Mouse (Mus musculus) intestine, embryonic 16.5 days (tissue): ENCODE measurements around the gene Cacna1c. TPM values are rescaled to one million over a fixed set of nuclear protein-coding genes. Genes with fewer than 3 reads are reported as not detected.

Experiments
- ATAC-seq: fragments of 200-750 bp; cut with Nextera tagmentation; 2 replicates; pipeline ENCODE4 v1.8.0; 2017; ENCODE audit warnings: moderate TSS enrichment, moderate library complexity
- H3K27ac ChIP-seq: fragments of 300-500 bp; sonication (generic); 2 replicates; pipeline ENCODE4 v1.5.1; 2014; ENCODE audit warnings: mild to moderate bottlenecking, low read length
- H3K27me3 ChIP-seq: fragments of 300-500 bp; sonication (generic); replicated peaks from 2 replicates; pipeline ENCODE4 v1.6.1; 2014; ENCODE audit warnings: low read length, control low read depth, mixed read lengths; ENCODE audit not compliant: control insufficient read depth, insufficient read depth
- H3K36me3 ChIP-seq: fragments of 300-500 bp; sonication (generic); 2 replicates; pipeline ENCODE4 v1.6.1; 2014; ENCODE audit warnings: low read length, control low read depth; ENCODE audit not compliant: control insufficient read depth, insufficient read depth
- H3K4me1 ChIP-seq: fragments of 300-500 bp; sonication (generic); 2 replicates; pipeline ENCODE4 v1.6.1; 2014; ENCODE audit warnings: low read length, control low read depth, mixed read lengths; ENCODE audit not compliant: control insufficient read depth, insufficient read depth
- H3K4me2 ChIP-seq: fragments of 300-500 bp; sonication (generic); 2 replicates; pipeline ENCODE4 v1.6.1; 2014; ENCODE audit warnings: low read depth, low read length, control low read depth
- H3K4me3 ChIP-seq: fragments of 300-500 bp; sonication (generic); 2 replicates; pipeline ENCODE4 v1.5.1; 2014; ENCODE audit warnings: mild to moderate bottlenecking, low read length
- H3K9ac ChIP-seq: fragments of 300-500 bp; sonication (generic); 2 replicates; pipeline ENCODE4 v1.6.1; 2014; ENCODE audit warnings: low read depth, low read length
- H3K9me3 ChIP-seq: fragments of 300-500 bp; sonication (generic); 2 replicates; pipeline ENCODE4 v1.6.1; 2016; ENCODE audit warnings: low read length, control low read depth; ENCODE audit not compliant: control insufficient read depth
- WGBS: fragments of 180-500 bp; shearing (Covaris S2); extraction: QIAGEN DNeasy Blood & Tissue Kit; methylation state at CpG from one replicate; pipeline ENCODE4 v1.1.7; 2014; 5-methylcytosine and 5-hydroxymethylcytosine counted together
- polyA plus RNA-seq: library from polyadenylated mRNA; unstranded; fragments of >200 nt; fragmentation: Nextera tagmentation; extraction: Ambion mirVana; gene quantifications from 2 replicates; pipeline ENCODE4 v1.2.1, GENCODE M21; 2015

Cacna1c gene
- polyA plus RNA-seq, 1 experiment from 2014 or later = 1.8 TPM

- H3K9me3 ChIP-seq = no peaks in the 10 kb centered on the region
- no peaks in the 10 kb centered on the region for H3K4me1 ChIP-seq
- H3K27ac ChIP-seq = no peak overlapping the region
- WGBS = 84% methylated on average over 6 of the region's 6 CpGs
- H3K36me3 ChIP-seq = no peaks in the 10 kb centered on the region
- no peaks in the 10 kb centered on the region for H3K27me3 ChIP-seq
- no peak for ATAC-seq
- H3K9ac ChIP-seq = no peak overlapping the region
- H3K4me2 ChIP-seq = no peak overlapping the region
- no peak overlapping the region for H3K4me3 ChIP-seq
Measured at GRCm38 (mm10) chr6:118677306-118677705, 518.9 kb downstream of the Cacna1c start.

GRCm38 (mm10) chr6:118674781-118675180 is 521.4 kb downstream of the Cacna1c start:
- Histone ChIP-seq H3K27ac (no peak overlapping the region), H3K27me3 (no peaks in the 10 kb centered on the region), H3K4me3 (no peak overlapping the region), H3K9me3 (no peaks in the 10 kb centered on the region), H3K4me1 (no peaks in the 10 kb centered on the region), H3K9ac (no peak overlapping the region), H3K36me3 (no peaks in the 10 kb centered on the region), H3K4me2 (no peak overlapping the region)
- WGBS = 66% methylated on average over 4 of the region's 4 CpGs
- no peak for ATAC-seq

DNA sequence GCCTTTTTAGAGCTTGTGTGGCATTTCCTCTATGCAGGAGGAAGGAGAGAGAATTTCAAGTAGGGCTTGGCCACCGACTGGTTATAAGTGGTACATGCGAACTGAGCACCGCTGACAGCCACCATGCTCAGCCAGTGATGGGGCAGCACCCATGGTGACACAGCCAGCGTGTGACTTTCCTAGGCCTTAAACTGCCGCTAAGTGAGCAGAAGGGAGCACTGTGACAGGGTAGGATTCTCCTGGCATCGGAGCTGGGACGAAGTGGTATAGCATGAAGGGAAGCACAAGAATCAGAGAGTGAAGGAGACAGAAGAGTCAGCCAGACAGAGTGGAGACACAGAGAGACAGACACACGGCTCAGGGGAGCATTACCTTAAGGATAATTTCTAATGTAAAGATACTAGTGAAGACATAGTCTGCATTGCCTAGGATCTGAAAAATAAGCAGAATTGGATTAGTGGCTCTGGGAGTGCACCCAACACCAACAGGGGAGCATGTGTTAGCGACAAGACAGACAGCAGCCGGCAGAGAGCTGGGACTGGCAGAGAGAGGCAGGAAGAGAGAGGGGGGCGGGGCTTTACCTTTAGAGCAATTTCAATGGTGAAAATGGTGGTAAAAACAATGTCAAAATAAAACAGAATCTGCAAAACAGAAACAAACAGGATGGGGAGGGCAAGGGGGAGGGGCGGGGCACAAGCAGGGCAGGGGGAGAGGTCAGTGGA is 522.1 kb downstream of the Cacna1c start:
- Histone ChIP-seq H3K9me3 (no peaks in the 10 kb centered on the region), H3K4me2 (no peak overlapping the region), H3K4me3 (no peak overlapping the region), H3K36me3 (no peaks in the 10 kb centered on the region), H3K4me1 (no peaks in the 10 kb centered on the region), H3K9ac (no peak overlapping the region), H3K27ac (no peak overlapping the region), H3K27me3 (no peaks in the 10 kb centered on the region)
- 78% methylated on average over 12 of the region's 12 CpGs for WGBS
- no peak for ATAC-seq

GRCm38 (mm10) chr6:118653331-118653730 is 542.9 kb downstream of the Cacna1c start:
- 68% methylated on average over 4 of the region's 4 CpGs for WGBS

GRCm38 (mm10) chr6:118649121-118649783 is 547.0 kb downstream of the Cacna1c start:
- Histone ChIP-seq H3K9ac (no peak overlapping the region), H3K27ac (no peak overlapping the region), H3K4me2 (no peak overlapping the region), H3K4me3 (no peak overlapping the region), H3K9me3 (no peaks in the 10 kb centered on the region), H3K4me1 (no peaks in the 10 kb centered on the region), H3K27me3 (no peaks in the 10 kb centered on the region), H3K36me3 (no peaks in the 10 kb centered on the region)
- ATAC-seq = no peak
- WGBS = 90% methylated on average over 6 of the region's 6 CpGs

More at GRCm38 (mm10) chr6:118653331-118653730, 542.9 kb downstream of the Cacna1c start:
- no peaks in the 10 kb centered on the region for H3K4me1 ChIP-seq
- H3K4me2 ChIP-seq = no peak overlapping the region
- no peak overlapping the region for H3K27ac ChIP-seq
- H3K9me3 ChIP-seq = no peaks in the 10 kb centered on the region
- no peaks in the 10 kb centered on the region for H3K36me3 ChIP-seq
- ATAC-seq = no peak
- no peak overlapping the region for H3K9ac ChIP-seq
- no peak overlapping the region for H3K4me3 ChIP-seq
- H3K27me3 ChIP-seq = no peaks in the 10 kb centered on the region

- WGBS = 55% methylated on average over 14 of the region's 14 CpGs
Measured at GRCm38 (mm10) chr6:118646265-118647061, 549.8 kb downstream of the Cacna1c start.

DNA sequence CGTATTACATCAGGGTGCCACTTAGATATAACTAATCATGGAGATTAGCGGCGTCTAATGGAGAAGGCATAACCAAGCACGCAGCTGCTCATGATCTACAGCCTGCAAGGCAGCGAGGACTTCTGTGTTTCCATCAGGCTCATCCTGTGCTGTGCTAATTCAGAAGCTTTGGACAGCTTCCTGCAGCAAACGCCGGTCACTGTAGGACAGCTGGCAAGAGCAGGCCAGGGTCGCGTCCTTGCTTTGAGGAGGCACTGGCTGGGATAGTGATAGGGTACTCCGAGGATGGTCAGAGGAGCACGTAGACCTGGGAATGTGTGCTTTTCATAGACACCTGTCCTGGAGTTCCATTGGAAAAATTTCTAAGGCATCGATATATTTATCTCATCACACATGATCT is 551.4 kb downstream of the Cacna1c start:
- H3K4me1 ChIP-seq = no peaks in the 10 kb centered on the region
- H3K4me3 ChIP-seq = no peak overlapping the region
- H3K27me3 ChIP-seq = no peaks in the 10 kb centered on the region
- H3K27ac ChIP-seq = no peak overlapping the region
- no peak for ATAC-seq
- no peaks in the 10 kb centered on the region for H3K9me3 ChIP-seq
- no peak overlapping the region for H3K9ac ChIP-seq
- H3K4me2 ChIP-seq = no peak overlapping the region
- 85% methylated on average over 12 of the region's 12 CpGs for WGBS
- H3K36me3 ChIP-seq = no peaks in the 10 kb centered on the region

More at GRCm38 (mm10) chr6:118646265-118647061, 549.8 kb downstream of the Cacna1c start:
- Histone ChIP-seq H3K27me3 (no peaks in the 10 kb centered on the region), H3K9ac (no peak overlapping the region), H3K4me3 (no peak overlapping the region), H3K4me2 (no peak overlapping the region), H3K4me1 (no peaks in the 10 kb centered on the region), H3K27ac (no peak overlapping the region), H3K36me3 (no peaks in the 10 kb centered on the region), H3K9me3 (no peaks in the 10 kb centered on the region)
- no peak for ATAC-seq

- Histone ChIP-seq H3K9me3 (no peaks in the 10 kb centered on the region), H3K9ac (no peak overlapping the region), H3K4me2 (no peak overlapping the region), H3K4me1 (no peaks in the 10 kb centered on the region), H3K36me3 (no peaks in the 10 kb centered on the region), H3K27ac (no peak overlapping the region), H3K27me3 (no peaks in the 10 kb centered on the region), H3K4me3 (no peak overlapping the region)
- WGBS = 86% methylated on average over 2 of the region's 2 CpGs
- ATAC-seq = no peak
Measured at GRCm38 (mm10) chr6:118643541-118643940, 552.7 kb downstream of the Cacna1c start.

- no peak for ATAC-seq
- 74% methylated on average over 6 of the region's 6 CpGs for WGBS
- no peak overlapping the region for H3K9ac ChIP-seq
- H3K4me1 ChIP-seq = no peaks in the 10 kb centered on the region
- no peaks in the 10 kb centered on the region for H3K36me3 ChIP-seq
- H3K27me3 ChIP-seq = no peaks in the 10 kb centered on the region
- no peak overlapping the region for H3K27ac ChIP-seq
- H3K4me3 ChIP-seq = no peak overlapping the region
- H3K9me3 ChIP-seq = peaks cover 4% of the 10 kb centered on the region; the same call in 1 of the 2 replicates
- no peak overlapping the region for H3K4me2 ChIP-seq
Measured at GRCm38 (mm10) chr6:118641671-118642325, 554.4 kb downstream of the Cacna1c start.
